Mouse (Mus musculus): ENCODE data around the gene Adamts4. TPM values are rescaled to one million over a fixed set of nuclear protein-coding genes. Genes with fewer than 3 reads are reported as not detected.

Gene Adamts4
- under 1 TPM; 0.28 to 0.54 TPM for total RNA-seq (2021)
- long read RNA-seq, experiment 1 = 0 reads
- long read RNA-seq, experiment 2 = 0 reads

- intact Hi-C loops (cut with DNase I) = no loop called here
- peak in 1 of 2 experiments; percentile 37 for DNase-seq
Observed at GRCm38 (mm10) chr1:171249913-171250600, at the start of gene Adamts4. Gene Adamts4 (plus strand): TSS chr1:171250421.

GRCm38 (mm10) chr1:171200769-171201168 is 49.5 kb upstream of the Adamts4 start:
- intact Hi-C loops (cut with DNase I) = no loop called here
- DNase-seq = no peak

GRCm38 (mm10) chr1:171203471-171204248 is 46.6 kb upstream of the Adamts4 start:
- intact Hi-C loops (cut with DNase I) = no loop called here
- DNase-seq = no peak

- DNase-seq = no peak
- intact Hi-C loops (cut with DNase I) = no loop called here
Observed at GRCm38 (mm10) chr1:171204249-171204644, 46.0 kb upstream of the Adamts4 start.

- no peak for DNase-seq
- intact Hi-C loops (cut with DNase I) = no loop called here
Observed at GRCm38 (mm10) chr1:171205704-171206493, 44.3 kb upstream of the Adamts4 start.

GRCm38 (mm10) chr1:171209409-171209808 is 40.8 kb upstream of the Adamts4 start:
- DNase-seq = no peak
- intact Hi-C loops (cut with DNase I) = no loop called here

GRCm38 (mm10) chr1:171212854-171213253 is 37.4 kb upstream of the Adamts4 start:
- no peak for DNase-seq
- intact Hi-C loops (cut with DNase I) = no loop called here

- intact Hi-C loops (cut with DNase I) = no loop called here
- DNase-seq = no peak
Observed at GRCm38 (mm10) chr1:171213801-171214496, 36.3 kb upstream of the Adamts4 start, which contains the start of gene Nr1i3. Gene Nr1i3 (plus strand): TSS chr1:171213970.

- no peak for DNase-seq
- intact Hi-C loops (cut with DNase I) = no loop called here
Observed at GRCm38 (mm10) chr1:171216241-171216955, 33.8 kb upstream of the Adamts4 start.

- DNase-seq = peak; percentile 76 to 78
- intact Hi-C loops (cut with DNase I) = loop anchor here (2.0 kb wide), 2 partner anchors 56 to 102 kb away; no protein-coding TSS in a partner anchor
Observed at GRCm38 (mm10) chr1:171220871-171221270, 29.4 kb upstream of the Adamts4 start.

GRCm38 (mm10) chr1:171221281-171222193 is 28.7 kb upstream of the Adamts4 start:
- DNase-seq = no peak
- intact Hi-C loops (cut with DNase I) = loop anchor here (2.0 kb wide), 4 partner anchors 25 to 111 kb away; no protein-coding TSS in a partner anchor

- intact Hi-C loops (cut with DNase I) = loop anchor here (2.0 kb wide), 2 partner anchors 24 to 112 kb away; no protein-coding TSS in a partner anchor
- DNase-seq = peak; percentile 82 to 90
Observed at GRCm38 (mm10) chr1:171222238-171223155, 27.7 kb upstream of the Adamts4 start, which contains the start of gene Tomm40l. Gene Tomm40l (minus strand): TSS chr1:171222514.

- no peak for DNase-seq
- intact Hi-C loops (cut with DNase I) = loop anchor here (2.0 kb wide), 2 partner anchors 24 to 112 kb away; no protein-coding TSS in a partner anchor
Observed at GRCm38 (mm10) chr1:171223168-171223567, 27.1 kb upstream of the Adamts4 start.

- no peak for DNase-seq
- intact Hi-C loops (cut with DNase I) = loop anchor here (2.0 kb wide), 2 partner anchors 23 to 113 kb away; no protein-coding TSS in a partner anchor
Observed at GRCm38 (mm10) chr1:171223796-171224195, 26.4 kb upstream of the Adamts4 start.

GRCm38 (mm10) chr1:171224857-171225256 is 25.4 kb upstream of the Adamts4 start, which contains the start of gene Apoa2:
Gene Apoa2 (plus strand): TSS chr1:171225054.
- DNase-seq = no peak
- intact Hi-C loops (cut with DNase I) = no loop called here

GRCm38 (mm10) chr1:171226780-171227179 is 23.4 kb upstream of the Adamts4 start:
- intact Hi-C loops (cut with DNase I) = no loop called here
- no peak for DNase-seq

- intact Hi-C loops (cut with DNase I) = no loop called here
Observed at GRCm38 (mm10) chr1:171227879-171228278, 22.3 kb upstream of the Adamts4 start.

More at GRCm38 (mm10) chr1:171227879-171228278, 22.3 kb upstream of the Adamts4 start:
- no peak for DNase-seq
